Mouse (Mus musculus): Measurements from ENCODE around the gene Il22ra1.
"Not testable (repeated sequence)": the region's sequence is repeated elsewhere in the genome, so short reads cannot be mapped to it uniquely, and the experiment has no call there.

Gene Il22ra1

GRCm38 (mm10) chr4:135727817-135728216 is at the start of gene Il22ra1:
Il22ra1 (plus strand) TSS chr4:135728172.
- no peak for DNase-seq

- no peak for DNase-seq
Measured at GRCm38 (mm10) chr4:135679316-135679715, 48.7 kb upstream of the Il22ra1 start.

- no peak for DNase-seq
Measured at GRCm38 (mm10) chr4:135681789-135682188, 46.2 kb upstream of the Il22ra1 start.

DNA sequence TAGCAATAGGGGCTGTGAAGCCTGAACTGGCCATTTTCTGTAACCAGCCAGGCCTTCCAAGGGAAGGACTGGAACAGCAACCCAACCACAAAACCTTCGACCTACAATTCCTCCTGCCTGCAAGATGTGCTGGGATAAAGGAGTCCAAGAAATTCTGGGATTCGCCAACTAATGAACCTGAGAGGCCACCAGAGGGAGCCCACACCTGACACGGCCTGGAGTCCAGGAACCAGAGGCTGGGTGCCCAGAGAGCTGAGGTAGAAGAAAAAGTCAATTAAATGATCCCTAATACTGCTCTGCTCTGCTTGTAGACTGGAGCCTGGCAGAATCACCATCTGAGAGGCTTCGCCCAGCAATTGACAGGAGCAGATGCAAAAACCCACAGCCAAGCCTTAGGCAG is 44.4 kb upstream of the Il22ra1 start:
- no peak for DNase-seq

DNA sequence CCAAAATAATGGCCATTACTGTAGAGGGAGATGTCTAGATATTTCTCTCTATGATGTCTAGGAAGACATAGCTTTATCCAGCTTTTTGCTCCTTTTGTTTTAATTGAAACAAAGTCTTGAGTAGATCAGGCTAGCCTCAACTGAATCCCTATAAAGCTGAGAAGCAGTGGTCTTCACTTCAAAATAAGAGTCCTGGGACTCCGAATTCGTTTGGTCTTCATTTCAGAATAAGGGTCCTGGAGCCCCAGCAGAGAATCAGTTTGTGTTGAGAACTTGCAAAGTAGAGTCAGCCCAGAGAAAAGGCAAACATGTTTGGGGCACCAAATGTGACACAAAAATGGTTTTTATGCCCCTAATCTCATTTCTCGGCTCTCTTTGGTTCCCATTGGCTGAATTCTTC is 43.2 kb upstream of the Il22ra1 start:
- no peak for DNase-seq

GRCm38 (mm10) chr4:135685906-135686567 is 41.9 kb upstream of the Il22ra1 start, which contains the start of gene Ifnlr1:
Ifnlr1 (plus strand) TSS chr4:135686287.
- DNase-seq: no peak

DNA sequence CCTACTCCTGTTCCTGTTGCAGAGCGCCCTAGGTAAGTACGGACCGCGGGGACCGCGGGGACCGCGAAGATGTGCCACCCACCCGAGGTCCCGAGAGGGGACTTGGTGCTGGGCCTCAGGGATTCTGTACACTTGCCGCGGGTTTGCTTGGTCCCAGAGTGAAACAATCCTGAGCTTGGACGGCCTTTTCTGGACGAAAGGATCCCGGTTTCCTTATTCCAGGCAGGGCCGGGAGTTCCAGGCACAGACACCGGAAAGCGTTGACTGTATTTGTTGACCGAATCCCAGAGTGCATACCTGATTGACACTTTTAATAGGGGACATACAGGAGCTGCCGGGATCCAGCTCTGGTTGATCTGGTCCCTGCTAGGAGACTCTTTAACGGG is 41.4 kb upstream of the Il22ra1 start:
- DNase-seq: no peak

DNA sequence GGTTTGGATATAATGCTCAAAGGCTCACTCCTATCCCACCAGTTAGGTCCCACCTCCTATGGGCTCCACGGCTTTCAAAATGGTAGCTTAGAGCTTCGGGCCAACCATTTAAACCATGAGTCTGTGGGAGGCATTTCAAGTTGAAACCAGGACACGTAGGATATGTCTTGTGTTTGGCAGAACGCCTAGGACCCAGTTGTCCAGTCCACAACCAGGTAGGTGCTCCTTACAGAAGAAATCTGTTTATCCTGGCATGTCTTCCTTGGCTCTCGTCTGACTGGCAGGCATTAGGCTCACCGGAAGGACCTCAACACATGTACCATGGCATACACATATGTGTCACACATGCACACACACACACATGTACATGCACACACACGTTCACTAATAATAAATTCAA is 38.2 kb upstream of the Il22ra1 start:
- DNase-seq: no peak

- no peak for DNase-seq
Measured at GRCm38 (mm10) chr4:135690241-135690640, 37.7 kb upstream of the Il22ra1 start.

- no peak for DNase-seq
Measured at GRCm38 (mm10) chr4:135692916-135693315, 35.1 kb upstream of the Il22ra1 start.

GRCm38 (mm10) chr4:135698498-135698897 is 29.5 kb upstream of the Il22ra1 start:
- DNase-seq: no peak

DNA sequence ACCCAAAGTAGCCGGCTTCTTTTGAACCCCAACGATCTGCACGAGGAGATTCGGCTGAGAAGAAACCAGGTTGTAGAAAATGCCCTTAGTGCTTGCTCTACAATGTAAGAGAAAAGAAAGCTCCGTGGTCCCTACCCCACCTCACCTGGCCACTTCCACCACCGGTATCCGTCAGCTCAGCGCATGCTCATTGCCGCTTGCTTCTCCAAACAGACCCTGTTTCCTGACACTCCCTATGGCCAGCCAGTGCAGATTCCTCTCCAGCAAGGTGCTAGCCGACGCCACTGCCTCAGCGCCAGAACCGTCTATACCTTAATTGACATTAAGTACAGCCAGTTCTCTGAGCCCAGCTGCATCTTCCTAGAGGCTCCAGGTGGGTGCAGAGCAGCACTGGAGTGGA is 24.5 kb upstream of the Il22ra1 start:
- DNase-seq: no peak

- DNase-seq: no peak
Measured at GRCm38 (mm10) chr4:135704016-135704415, 24.0 kb upstream of the Il22ra1 start.

DNA sequence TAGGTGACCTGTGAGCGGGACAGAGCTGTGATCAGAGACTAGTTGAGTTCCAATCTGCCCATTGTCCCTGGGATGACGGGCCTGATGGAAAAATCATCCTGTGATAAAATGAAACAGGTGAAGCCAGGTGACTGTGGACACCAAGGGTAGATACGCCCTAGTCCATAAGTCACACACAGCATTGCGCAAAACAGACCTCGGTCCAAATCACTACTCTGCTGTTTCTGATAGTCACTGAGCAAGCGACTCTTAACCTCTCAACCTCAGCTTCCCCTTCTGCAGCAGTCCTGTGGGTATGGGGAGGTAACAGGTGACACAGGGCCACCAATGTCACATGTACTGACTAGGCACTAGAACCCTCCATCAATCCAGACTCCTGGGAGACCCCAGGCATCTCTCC is 21.9 kb upstream of the Il22ra1 start:
- no peak for DNase-seq

- DNase-seq: peak; percentile 37
Measured at GRCm38 (mm10) chr4:135709072-135709564, 18.9 kb upstream of the Il22ra1 start.

DNA sequence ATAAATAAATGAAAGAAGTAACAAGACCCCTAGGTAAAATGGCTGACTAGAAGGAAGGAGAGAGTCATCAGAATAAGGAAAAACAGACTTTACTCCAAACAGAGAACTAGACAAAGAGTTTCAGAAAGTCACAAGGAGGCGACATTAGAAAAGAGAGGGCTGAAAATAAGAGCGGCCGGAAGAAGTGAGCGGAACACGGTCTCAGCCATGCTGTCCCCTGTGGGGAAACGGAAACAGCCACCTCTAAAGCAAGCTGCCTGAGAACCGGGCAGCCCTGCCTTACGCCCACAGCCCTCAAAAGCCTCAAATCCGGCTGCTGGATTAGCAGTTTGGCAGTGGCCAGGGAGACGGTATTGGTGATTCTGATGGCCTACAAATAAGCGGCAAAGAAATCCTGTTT is 18.4 kb upstream of the Il22ra1 start:
- DNase-seq: no peak

GRCm38 (mm10) chr4:135710392-135710791 is 17.6 kb upstream of the Il22ra1 start:
- DNase-seq: no peak

- DNase-seq: no peak
Measured at GRCm38 (mm10) chr4:135714776-135715175, 13.2 kb upstream of the Il22ra1 start.

GRCm38 (mm10) chr4:135716438-135716837 is 11.5 kb upstream of the Il22ra1 start:
- DNase-seq: not testable (repeated sequence)

DNA sequence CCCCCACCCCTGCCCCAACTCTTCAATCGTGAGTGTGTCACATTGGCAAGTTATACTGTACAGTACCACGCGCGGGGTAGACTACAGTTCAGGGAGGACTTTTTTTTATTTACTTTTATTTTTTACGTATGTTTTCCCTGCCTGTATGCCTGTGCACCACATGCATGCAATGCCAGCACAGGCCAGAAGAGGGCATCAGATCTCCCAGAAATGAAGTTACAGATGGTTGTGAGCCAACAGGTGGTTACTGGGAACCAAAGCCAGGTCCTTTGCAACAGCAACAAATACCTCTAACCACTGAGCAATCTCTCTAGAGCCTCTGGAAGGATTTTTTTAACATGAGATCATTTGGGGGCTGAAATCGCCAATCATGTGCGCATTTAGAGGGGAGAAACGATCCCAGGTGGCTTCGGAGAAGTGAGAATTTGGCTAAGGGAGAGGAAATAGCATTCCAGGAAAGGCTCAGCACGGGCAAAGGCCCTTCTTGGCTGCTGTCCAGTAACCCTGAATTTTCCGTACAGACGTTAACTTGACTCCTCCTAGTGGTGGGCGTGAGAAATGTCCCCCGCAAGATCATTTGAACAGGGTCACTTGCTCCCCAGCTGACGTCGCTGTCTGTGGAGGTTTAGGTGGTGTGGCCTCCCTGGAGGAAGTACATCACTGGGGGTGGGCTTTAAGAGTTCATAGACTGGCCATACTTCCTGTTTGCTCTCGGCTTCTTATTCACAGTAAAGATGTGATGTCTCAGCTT is 5.3 kb upstream of the Il22ra1 start:
- no peak for DNase-seq

- DNase-seq: no peak
Measured at GRCm38 (mm10) chr4:135726416-135726815, 1.6 kb upstream of the Il22ra1 start.

- peak; percentile 23 for DNase-seq
Measured at GRCm38 (mm10) chr4:135730204-135730603, 2.2 kb downstream of the Il22ra1 start.

DNA sequence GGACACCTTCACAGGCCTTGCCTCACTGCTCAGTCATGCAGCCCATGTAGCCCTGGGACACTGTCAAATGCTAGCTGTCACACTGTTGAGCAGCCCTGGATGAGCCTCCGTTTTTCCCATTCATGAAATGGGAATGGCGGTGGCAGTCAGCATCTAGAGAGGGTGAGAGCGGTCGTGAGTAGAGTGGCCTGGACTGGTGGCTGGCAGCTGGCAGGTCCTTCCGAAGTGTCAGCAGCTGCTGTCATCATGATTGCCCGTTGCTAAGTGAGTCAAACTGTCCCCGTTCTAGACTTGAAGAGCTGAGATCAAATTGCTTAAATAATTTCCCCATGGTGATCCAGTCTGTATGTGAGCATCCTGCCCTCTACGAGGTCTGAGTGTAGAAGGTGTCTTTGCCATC is 3.0 kb downstream of the Il22ra1 start:
- DNase-seq: no peak

- no peak for DNase-seq
Measured at GRCm38 (mm10) chr4:135733901-135734300, 5.9 kb downstream of the Il22ra1 start.
